Mouse (Mus musculus) embryonic facial prominence, embryonic 11.5 days (tissue): ENCODE measurements around the gene Dgat2. TPM values are rescaled to one million over a fixed set of nuclear protein-coding genes. Genes with fewer than 3 reads are reported as not detected.

Experiments
- ATAC-seq: fragments of 200-750 bp; cut with Nextera tagmentation; replicated peaks from 2 replicates; pipeline ENCODE4 v1.8.0; 2017; ENCODE audit warnings: low read depth; ENCODE audit not compliant: insufficient number of reproducible peaks, low FRiP score, low TSS enrichment
- DNase-seq: peaks from one replicate; pipeline ENCODE4 v3.0.0-alpha.2; 2015; ENCODE audit warnings: low spot score
- H3K27ac ChIP-seq: fragments of 300-500 bp; sonication (generic); replicated peaks from 2 replicates; pipeline ENCODE4 v1.5.1; 2014; ENCODE audit warnings: mild to moderate bottlenecking, low read depth, low read length, control low read depth
- H3K27me3 ChIP-seq: fragments of 300-500 bp; sonication (generic); 2 replicates; pipeline ENCODE4 v1.6.1; 2014; ENCODE audit warnings: mild to moderate bottlenecking, low read length, moderate library complexity, mixed read lengths; ENCODE audit not compliant: control insufficient read depth, insufficient read depth
- H3K36me3 ChIP-seq: fragments of 300-500 bp; sonication (generic); replicated peaks from 2 replicates; pipeline ENCODE4 v1.6.1; 2014; ENCODE audit warnings: low read depth, mild to moderate bottlenecking, low read length, moderate library complexity, mixed read lengths; ENCODE audit not compliant: control insufficient read depth, insufficient read depth
- H3K4me1 ChIP-seq: fragments of 300-500 bp; sonication (generic); 2 replicates; pipeline ENCODE4 v1.6.1; 2014; ENCODE audit warnings: low read length, mixed read lengths; ENCODE audit not compliant: control insufficient read depth, insufficient read depth
- H3K4me2 ChIP-seq: fragments of 300-500 bp; sonication (generic); 2 replicates; pipeline ENCODE4 v1.6.1; 2014; ENCODE audit warnings: low read depth, mild to moderate bottlenecking, control low read depth, low read length, moderate library complexity
- H3K4me3 ChIP-seq: fragments of 300-500 bp; sonication (generic); 2 replicates; pipeline ENCODE4 v1.5.1; 2014; ENCODE audit warnings: low read depth, low read length, control low read depth
- H3K9ac ChIP-seq: fragments of 300-500 bp; sonication (generic); replicated peaks from 2 replicates; pipeline ENCODE4 v1.6.1; 2014; ENCODE audit warnings: mild to moderate bottlenecking, control low read depth, low read length
- H3K9me3 ChIP-seq: fragments of 300-500 bp; sonication (generic); replicated peaks from 2 replicates; pipeline ENCODE4 v1.6.1; 2016; ENCODE audit warnings: mild to moderate bottlenecking, low read length, inconsistent platforms, mixed read lengths; ENCODE audit not compliant: control insufficient read depth
- WGBS: fragments of 180-500 bp; shearing (Covaris S2); extraction: QIAGEN DNeasy Blood & Tissue Kit; methylation state at CpG from one replicate; pipeline ENCODE4 v1.1.7; 2014; 5-methylcytosine and 5-hydroxymethylcytosine counted together
- polyA plus RNA-seq: library from polyadenylated mRNA; unstranded; fragments of >200 nt; fragmentation: Nextera tagmentation; extraction: Ambion mirVana; gene quantifications from 2 replicates; pipeline ENCODE4 v1.2.1, GENCODE M21; 2014

The Dgat2 gene
- polyA plus RNA-seq, 1 experiment from 2014 or later = 9.4 TPM

- no peak for DNase-seq
- Histone ChIP-seq H3K9me3 (no peaks in the 10 kb centered on the region), H3K4me2 (no peak overlapping the region), H3K27me3 (no peaks in the 10 kb centered on the region), H3K9ac (no peak overlapping the region), H3K4me1 (no peaks in the 10 kb centered on the region; the same call in 1 of the 2 replicates), H3K4me3 (no peak overlapping the region), H3K36me3 (no peaks in the 10 kb centered on the region), H3K27ac (no peak overlapping the region)
- ATAC-seq = no peak
- 76% methylated on average over 5 of the region's 5 CpGs for WGBS
These were observed 23.6 kb downstream of the Dgat2 start for GRCm38 (mm10) chr7:99158904-99159303.

- Histone ChIP-seq H3K9ac (no peak overlapping the region), H3K4me3 (no peak overlapping the region), H3K27me3 (no peaks in the 10 kb centered on the region), H3K27ac (no peak overlapping the region), H3K36me3 (no peaks in the 10 kb centered on the region), H3K4me1 (no peaks in the 10 kb centered on the region; the same call in 1 of the 2 replicates), H3K9me3 (no peaks in the 10 kb centered on the region), H3K4me2 (no peak overlapping the region)
- ATAC-seq (no peak), DNase-seq (no peak)
- WGBS = 90% methylated on average over 8 of the region's 8 CpGs
These were observed 24.5 kb downstream of the Dgat2 start for GRCm38 (mm10) chr7:99158011-99158410.

GRCm38 (mm10) chr7:99156737-99157136 is 25.8 kb downstream of the Dgat2 start:
- 88% methylated on average over 10 of the region's 10 CpGs for WGBS
- DNase-seq = no peak
- no peak for ATAC-seq
- Histone ChIP-seq H3K4me3 (no peak overlapping the region), H3K4me1 (no peaks in the 10 kb centered on the region; the same call in 1 of the 2 replicates), H3K27ac (no peak overlapping the region), H3K9ac (no peak overlapping the region), H3K4me2 (no peak overlapping the region), H3K27me3 (no peaks in the 10 kb centered on the region), H3K9me3 (no peaks in the 10 kb centered on the region), H3K36me3 (no peaks in the 10 kb centered on the region)

DNA sequence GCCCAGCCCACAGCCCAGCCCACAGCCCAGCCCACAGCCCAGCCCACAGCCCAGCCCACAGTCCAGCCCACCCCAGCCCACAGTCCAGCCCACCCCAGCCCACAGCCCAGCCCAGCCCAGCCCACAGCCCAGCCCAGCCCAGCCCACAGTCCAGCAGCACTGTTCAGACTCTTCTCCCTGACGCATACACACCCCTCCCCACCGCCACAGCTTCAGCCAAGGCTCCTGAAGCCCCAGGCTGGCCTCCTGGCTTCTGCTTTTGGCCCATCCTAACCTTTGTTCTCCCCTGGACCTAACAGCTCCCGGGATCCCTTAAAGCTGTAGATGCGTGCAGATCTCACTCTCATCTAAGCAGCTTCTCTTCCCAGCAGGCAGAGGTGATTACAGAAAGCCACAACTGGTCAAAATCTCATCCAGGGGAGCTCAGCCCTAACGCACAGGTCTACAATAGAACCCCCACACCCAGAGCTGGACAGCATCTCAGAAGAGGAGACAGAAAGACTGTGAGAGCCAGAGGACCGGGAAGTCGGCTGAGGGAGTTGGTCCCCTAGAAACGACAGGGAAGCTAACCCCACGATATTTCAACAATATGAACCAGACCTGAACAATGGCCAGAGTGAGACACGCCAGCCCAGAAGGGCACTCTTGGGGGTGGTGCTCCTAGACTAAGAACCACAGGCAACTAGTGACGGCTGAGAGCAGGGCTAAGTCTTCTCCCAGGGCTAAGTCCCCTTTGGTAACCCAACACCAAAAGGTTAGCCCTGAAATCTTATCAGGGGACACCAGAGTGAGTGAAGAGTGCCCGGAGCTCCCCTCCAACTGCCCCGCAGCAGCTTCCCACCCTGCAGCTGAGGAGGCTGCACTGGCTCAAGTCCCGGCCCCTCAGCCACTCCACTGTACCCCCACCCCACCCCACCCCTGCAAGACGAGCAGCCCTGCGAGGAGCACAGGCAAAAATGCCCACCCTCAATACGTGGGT is 26.9 kb downstream of the Dgat2 start:
- no peaks in the 10 kb centered on the region for H3K36me3 ChIP-seq
- peak; percentile 79 for DNase-seq
- no peak overlapping the region for H3K27ac ChIP-seq
- 0 out of 2 replicates have a peak overlapping the region, but pooled peaks have one; percentile 13 for H3K4me3 ChIP-seq
- peak overlapping the region; percentile 39 for H3K4me2 ChIP-seq
- peak; percentile 68 for ATAC-seq
- H3K9me3 ChIP-seq = no peaks in the 10 kb centered on the region
- H3K27me3 ChIP-seq = no peaks in the 10 kb centered on the region
- no peaks in the 10 kb centered on the region; the same call in 1 of the 2 replicates for H3K4me1 ChIP-seq
- 15% methylated on average over 17 of the region's 17 CpGs for WGBS
- peak overlapping the region; percentile 37 for H3K9ac ChIP-seq

- Histone ChIP-seq H3K4me2 (no peak overlapping the region), H3K4me3 (no peak overlapping the region), H3K9me3 (no peaks in the 10 kb centered on the region), H3K27ac (no peak overlapping the region), H3K9ac (no peak overlapping the region), H3K36me3 (no peaks in the 10 kb centered on the region), H3K27me3 (no peaks in the 10 kb centered on the region), H3K4me1 (no peaks in the 10 kb centered on the region; the same call in 1 of the 2 replicates)
- WGBS = 56% methylated on average over 8 of the region's 8 CpGs
- peak; percentile 21 for DNase-seq
- peak; percentile 50 for ATAC-seq
These were observed 27.8 kb downstream of the Dgat2 start for GRCm38 (mm10) chr7:99154648-99155151.

DNA sequence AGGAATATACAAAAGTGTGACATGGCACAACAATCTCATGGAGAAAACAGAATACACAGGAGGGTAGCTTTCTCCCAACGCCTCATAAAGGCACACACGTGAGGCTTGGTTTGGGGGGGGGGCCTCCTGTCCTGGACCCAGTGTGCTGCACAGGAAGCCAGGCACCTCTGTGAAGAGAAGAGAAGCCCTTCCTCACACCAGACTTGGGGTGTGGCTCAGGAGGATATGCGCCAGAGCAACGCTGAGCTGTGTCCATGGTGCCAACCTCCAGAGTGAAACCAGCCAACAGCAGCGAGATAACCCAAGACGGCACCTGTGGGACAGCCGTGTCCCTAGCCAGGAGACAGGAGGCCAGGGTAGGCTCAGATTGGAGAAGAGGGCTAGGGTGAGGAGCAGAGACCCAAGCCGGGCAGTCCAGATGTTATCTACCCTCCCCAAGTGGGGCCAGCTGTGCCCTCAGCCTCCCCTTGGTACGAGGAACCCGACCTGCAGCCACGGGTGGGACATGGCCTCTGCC is 28.8 kb downstream of the Dgat2 start:
- H3K9ac ChIP-seq = no peak overlapping the region
- H3K27ac ChIP-seq = no peak overlapping the region
- no peaks in the 10 kb centered on the region; the same call in 1 of the 2 replicates for H3K4me1 ChIP-seq
- 83% methylated on average over 11 of the region's 11 CpGs for WGBS
- ATAC-seq (no peak), DNase-seq (no peak)
- H3K4me2 ChIP-seq = no peak overlapping the region
- no peaks in the 10 kb centered on the region for H3K9me3 ChIP-seq
- no peaks in the 10 kb centered on the region for H3K27me3 ChIP-seq
- no peaks in the 10 kb centered on the region for H3K36me3 ChIP-seq
- H3K4me3 ChIP-seq = no peak overlapping the region

- no peaks in the 10 kb centered on the region for H3K27me3 ChIP-seq
- H3K4me3 ChIP-seq = no peak overlapping the region
- DNase-seq (no peak), ATAC-seq (no peak)
- H3K9ac ChIP-seq = no peak overlapping the region
- H3K4me2 ChIP-seq = no peak overlapping the region
- no peak overlapping the region for H3K27ac ChIP-seq
- no peaks in the 10 kb centered on the region for H3K9me3 ChIP-seq
- 85% methylated on average over 8 of the region's 8 CpGs for WGBS
- no peaks in the 10 kb centered on the region; the same call in 1 of the 2 replicates for H3K4me1 ChIP-seq
- no peaks in the 10 kb centered on the region for H3K36me3 ChIP-seq
These were observed 29.8 kb downstream of the Dgat2 start for GRCm38 (mm10) chr7:99152756-99153155.

GRCm38 (mm10) chr7:99151342-99151741 is 31.2 kb downstream of the Dgat2 start:
- DNase-seq = peak; percentile 97
- Histone ChIP-seq H3K27me3 (no peaks in the 10 kb centered on the region), H3K4me3 (no peak overlapping the region), H3K4me2 (no peak overlapping the region), H3K9me3 (no peaks in the 10 kb centered on the region), H3K27ac (no peak overlapping the region), H3K9ac (no peak overlapping the region), H3K36me3 (no peaks in the 10 kb centered on the region), H3K4me1 (no peaks in the 10 kb centered on the region; the same call in 1 of the 2 replicates)
- ATAC-seq = no peak
- WGBS = 4% methylated on average over 7 of the region's 7 CpGs
